Mouse (Mus musculus) stomach, postnatal 0 days (tissue): ENCODE measurements at regions not wholly inside any gene's neighbourhood (a gene's known extent, or its start where the extent isn't known, plus 50 kb on each side); places are given as distances from the start of the nearest gene placed in this dataset.
"Not testable (repeated sequence)": the region's sequence is repeated elsewhere in the genome, so short reads cannot be mapped to it uniquely, and the experiment has no call there.

Experiments used
- ATAC-seq: fragments of 200-750 bp; cut with Nextera tagmentation; 2 replicates; pipeline ENCODE4 v1.8.0; 2017; ENCODE audit not compliant: low FRiP score, low TSS enrichment
- DNase-seq: peaks from one replicate; pipeline ENCODE4 v3.0.0-alpha.2; 2016; ENCODE audit warnings: low spot score
- H3K27ac ChIP-seq: fragments of 300-500 bp; sonication (generic); replicated peaks from 2 replicates; pipeline ENCODE4 v1.5.1; 2014; ENCODE audit warnings: mild to moderate bottlenecking, control low read depth
- H3K27me3 ChIP-seq: fragments of 300-500 bp; sonication (generic); 2 replicates; pipeline ENCODE4 v1.6.1; 2014; ENCODE audit warnings: low read length; ENCODE audit not compliant: control insufficient read depth, insufficient read depth
- H3K36me3 ChIP-seq: fragments of 300-500 bp; sonication (generic); 2 replicates; pipeline ENCODE4 v1.6.1; 2014; ENCODE audit warnings: low read length, mixed read lengths; ENCODE audit not compliant: control insufficient read depth, insufficient read depth
- H3K4me1 ChIP-seq: fragments of 300-500 bp; sonication (generic); replicated peaks from 2 replicates; pipeline ENCODE4 v1.6.1; 2014; ENCODE audit warnings: antibody characterized with exemption; ENCODE audit not compliant: control insufficient read depth, insufficient read depth
- H3K4me2 ChIP-seq: fragments of 300-500 bp; sonication (generic); replicated peaks from 2 replicates; pipeline ENCODE4 v1.6.1; 2014; ENCODE audit warnings: low read depth, mild to moderate bottlenecking, control low read depth, moderate library complexity
- H3K4me3 ChIP-seq: fragments of 300-500 bp; sonication (generic); 2 replicates; pipeline ENCODE4 v1.5.1; 2014; ENCODE audit warnings: low read depth, low read length, control low read depth
- H3K9ac ChIP-seq: fragments of 300-500 bp; sonication (generic); 2 replicates; pipeline ENCODE4 v1.6.1; 2014; ENCODE audit warnings: mild to moderate bottlenecking, low read length, control low read depth, mixed read lengths
- H3K9me3 ChIP-seq: fragments of 300-500 bp; sonication (generic); 2 replicates; pipeline ENCODE4 v1.6.1; 2016; ENCODE audit warnings: low read length; ENCODE audit not compliant: control insufficient read depth
- CTCF ChIP-seq: IDR thresholded peaks from 2 replicates; pipeline ENCODE4 v1.5.1; 2016; ENCODE audit warnings: antibody characterized with exemption, low read depth, mild to moderate bottlenecking, moderate library complexity
- EP300 ChIP-seq: optimal IDR thresholded peaks from 2 replicates; pipeline ENCODE3; 2016; ENCODE audit warnings: antibody characterized with exemption
- WGBS: fragments of 180-500 bp; shearing (Covaris S2); extraction: QIAGEN DNeasy Blood & Tissue Kit; methylation state at CpG from one replicate; pipeline ENCODE4 v1.1.7; 2014; 5-methylcytosine and 5-hydroxymethylcytosine counted together

DNA sequence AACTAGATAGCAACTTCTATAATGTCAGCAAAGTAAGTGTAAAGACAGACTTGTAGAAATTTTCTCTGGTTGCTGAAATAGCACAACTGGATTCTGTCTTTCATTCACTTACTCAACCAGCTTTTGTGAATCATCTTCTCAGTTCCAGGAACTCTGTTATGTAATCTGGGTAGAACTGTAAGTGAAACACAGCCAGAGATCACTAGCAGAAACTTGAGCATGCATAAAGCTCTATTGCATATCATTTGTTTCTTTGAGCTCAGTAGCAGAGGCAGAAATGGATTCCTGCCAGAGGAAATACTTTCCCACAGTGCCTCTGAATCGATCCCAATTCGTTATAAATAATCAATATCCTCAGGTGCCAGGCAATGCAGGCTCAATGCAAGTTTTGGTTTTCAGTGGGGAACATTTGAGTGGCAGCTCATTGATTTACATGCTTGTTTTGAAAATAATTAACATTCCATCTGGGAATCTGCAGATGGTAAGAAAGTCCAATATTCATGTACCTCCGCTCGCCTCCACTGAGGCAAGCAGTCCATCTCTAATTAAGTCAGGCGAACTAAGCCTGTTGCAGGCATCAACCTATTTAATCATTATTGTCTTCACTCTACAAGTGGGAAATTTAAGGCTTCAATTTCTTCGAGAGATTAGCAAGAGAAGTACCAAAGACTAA, 137.5 kb upstream of the Ghr start:
- Histone ChIP-seq H3K4me3 (no peak overlapping the region), H3K9ac (no peak overlapping the region), H3K36me3 (no peaks in the 10 kb centered on the region), H3K27me3 (no peaks in the 10 kb centered on the region), H3K27ac (no peak overlapping the region), H3K9me3 (no peaks in the 10 kb centered on the region), H3K4me1 (no peaks in the 10 kb centered on the region), H3K4me2 (no peak overlapping the region)
- ATAC-seq (no peak), DNase-seq (no peak)
- 83% methylated on average over 6 of the region's 6 CpGs for WGBS
- TF ChIP-seq EP300 (no peak), CTCF (no peak)

DNA sequence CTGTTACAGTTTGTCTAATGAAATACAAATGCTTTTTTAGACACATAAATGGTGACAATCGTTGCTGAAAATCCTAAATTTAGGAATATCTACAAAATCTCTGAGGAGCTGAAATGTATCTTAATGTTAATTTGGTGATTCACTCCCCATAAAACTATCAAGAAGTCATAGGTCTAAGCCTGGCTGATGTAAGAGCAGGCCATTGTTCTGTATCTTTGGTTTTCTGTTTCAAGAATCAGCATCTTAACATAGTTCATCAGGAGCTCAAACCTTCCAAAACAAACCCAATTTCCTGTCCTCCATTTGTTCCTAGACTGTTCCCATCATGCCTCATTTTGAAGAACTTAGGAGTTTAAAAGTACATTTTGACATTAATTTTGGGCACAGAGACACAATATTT, 128.5 kb upstream of the Ghr start:
- DNase-seq (no peak), ATAC-seq (no peak)
- Histone ChIP-seq H3K9me3 (no peaks in the 10 kb centered on the region), H3K4me3 (no peak overlapping the region), H3K9ac (no peak overlapping the region), H3K36me3 (no peaks in the 10 kb centered on the region), H3K4me2 (no peak overlapping the region), H3K27me3 (no peaks in the 10 kb centered on the region), H3K4me1 (no peaks in the 10 kb centered on the region), H3K27ac (no peak overlapping the region)
- no peak for TF ChIP-seq CTCF
- 93% methylated on average over 1 of the region's 1 CpGs for WGBS

DNA sequence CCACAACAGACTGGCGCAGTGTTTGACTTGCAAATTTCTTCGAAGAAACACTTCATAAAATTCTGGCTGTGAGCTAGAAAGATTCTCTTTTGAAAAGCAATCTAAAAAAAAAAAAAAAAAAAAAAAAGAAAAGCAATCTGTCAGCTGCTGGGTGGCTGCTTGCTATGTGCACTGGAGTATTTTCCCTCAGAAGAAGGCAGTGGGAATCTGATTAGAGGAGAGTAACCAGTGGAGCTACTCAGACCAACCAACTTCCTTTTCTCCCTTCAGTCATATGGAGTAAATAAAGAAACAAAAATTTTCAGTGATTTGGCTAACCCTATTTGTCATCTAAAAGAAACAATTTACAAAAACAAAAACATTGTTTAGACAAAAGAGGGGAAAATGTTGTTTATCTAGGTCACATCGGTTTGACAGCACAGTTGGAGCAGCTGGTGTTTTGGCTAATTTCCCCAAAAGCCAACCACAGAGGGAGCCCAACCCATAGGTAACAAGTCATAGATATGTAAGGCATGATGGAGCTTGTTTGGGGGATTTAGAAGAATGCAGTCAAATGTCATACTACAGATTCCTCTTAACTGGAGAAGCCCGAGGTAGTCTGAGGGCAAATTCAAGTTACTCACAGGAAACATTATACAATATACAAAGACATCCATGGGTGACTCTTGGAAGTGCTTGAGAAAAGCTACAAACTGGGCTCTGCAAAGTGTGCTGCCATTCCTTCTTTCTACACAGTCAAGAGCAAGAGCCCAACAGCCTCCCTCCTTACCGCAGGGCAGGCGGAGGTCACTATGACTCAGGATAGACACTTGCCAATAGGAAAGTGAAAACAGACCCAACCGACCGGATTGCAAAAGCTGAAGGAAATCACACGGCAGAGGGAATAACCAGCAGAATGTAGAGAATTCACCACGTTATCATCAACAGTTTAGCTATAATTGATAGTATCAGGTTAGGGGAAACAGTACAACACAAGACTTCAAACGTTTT, 124.1 kb upstream of the Ghr start:
- no peaks in the 10 kb centered on the region for H3K36me3 ChIP-seq
- H3K4me2 ChIP-seq, result no peak overlapping the region
- no peak overlapping the region for H3K4me3 ChIP-seq
- no peaks in the 10 kb centered on the region for H3K4me1 ChIP-seq
- no peak overlapping the region for H3K9ac ChIP-seq
- no peak for ATAC-seq
- no peaks in the 10 kb centered on the region for H3K27me3 ChIP-seq
- TF ChIP-seq CTCF, result peak; percentile 14; the same call in 1 of the 2 replicates
- TF ChIP-seq EP300, result no peak
- H3K27ac ChIP-seq, result no peak overlapping the region
- 54% methylated on average over 11 of the region's 11 CpGs for WGBS
- H3K9me3 ChIP-seq, result no peaks in the 10 kb centered on the region
- DNase-seq, result no peak

DNA sequence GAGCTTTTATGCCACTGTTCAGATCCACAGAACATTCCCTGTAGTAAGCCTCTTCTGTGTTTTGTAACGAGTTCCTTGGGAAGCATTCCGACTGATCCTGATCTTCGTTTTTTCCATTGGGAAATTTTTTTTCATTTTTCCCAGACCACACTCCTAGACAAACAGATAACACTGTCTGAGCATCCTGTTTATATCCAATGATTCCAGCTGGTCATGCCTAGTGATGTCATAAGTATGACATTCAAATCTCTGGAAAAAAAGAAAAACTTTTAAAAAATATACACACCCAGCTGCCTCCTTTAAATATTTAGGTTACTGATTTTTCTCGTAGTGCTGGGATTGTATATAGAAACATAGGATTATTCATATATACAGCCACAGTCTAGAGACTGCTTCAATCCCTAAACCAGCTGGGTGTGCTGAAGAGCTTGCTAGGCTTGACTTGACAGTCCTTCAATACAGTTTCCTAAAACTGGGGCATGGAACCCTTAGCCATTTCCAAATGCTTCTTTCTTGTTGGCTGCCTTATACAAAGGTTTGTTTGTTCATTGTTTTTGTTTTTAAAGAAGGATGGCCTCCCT, 116.0 kb upstream of the Ghr start:
- Histone ChIP-seq H3K4me2 (no peak overlapping the region), H3K27ac (no peak overlapping the region), H3K4me3 (no peak overlapping the region), H3K9me3 (no peaks in the 10 kb centered on the region), H3K27me3 (no peaks in the 10 kb centered on the region), H3K4me1 (no peaks in the 10 kb centered on the region), H3K9ac (no peak overlapping the region), H3K36me3 (no peaks in the 10 kb centered on the region)
- TF ChIP-seq EP300 (no peak), CTCF (peak; percentile 35; the same call in 1 of the 2 replicates)
- ATAC-seq (no peak), DNase-seq (no peak)
- WGBS, result 51% methylated on average over 4 of the region's 4 CpGs

DNA sequence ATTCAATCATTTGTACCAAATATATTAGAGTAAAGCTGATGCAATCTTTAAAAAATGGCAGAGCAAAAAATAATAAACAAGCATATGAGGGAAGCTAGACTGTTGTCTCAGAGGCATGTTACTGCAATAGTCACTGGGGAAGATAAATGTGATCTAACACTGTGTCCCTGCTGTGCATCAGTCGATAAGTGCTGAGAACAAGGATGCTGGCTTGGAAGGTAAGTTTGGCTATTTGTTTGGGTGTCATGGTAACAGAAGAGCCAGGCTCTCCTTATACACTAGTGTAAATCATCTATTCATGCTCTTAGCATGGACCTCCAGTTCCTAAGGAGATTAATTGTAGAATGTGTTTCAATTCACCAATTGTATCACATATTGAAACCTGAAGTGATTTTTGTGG, 102.0 kb upstream of the Ghr start:
- TF ChIP-seq CTCF, result no peak
- no peak for TF ChIP-seq EP300
- no peaks in the 10 kb centered on the region for H3K9me3 ChIP-seq
- H3K27ac ChIP-seq, result no peak overlapping the region
- H3K9ac ChIP-seq, result no peak overlapping the region
- no peak overlapping the region for H3K4me2 ChIP-seq
- H3K4me3 ChIP-seq, result no peak overlapping the region
- H3K27me3 ChIP-seq, result no peaks in the 10 kb centered on the region
- no peaks in the 10 kb centered on the region for H3K4me1 ChIP-seq
- DNase-seq (no peak), ATAC-seq (no peak)
- H3K36me3 ChIP-seq, result no peaks in the 10 kb centered on the region
- WGBS, result 60% methylated on average over 1 of the region's 1 CpGs

DNA sequence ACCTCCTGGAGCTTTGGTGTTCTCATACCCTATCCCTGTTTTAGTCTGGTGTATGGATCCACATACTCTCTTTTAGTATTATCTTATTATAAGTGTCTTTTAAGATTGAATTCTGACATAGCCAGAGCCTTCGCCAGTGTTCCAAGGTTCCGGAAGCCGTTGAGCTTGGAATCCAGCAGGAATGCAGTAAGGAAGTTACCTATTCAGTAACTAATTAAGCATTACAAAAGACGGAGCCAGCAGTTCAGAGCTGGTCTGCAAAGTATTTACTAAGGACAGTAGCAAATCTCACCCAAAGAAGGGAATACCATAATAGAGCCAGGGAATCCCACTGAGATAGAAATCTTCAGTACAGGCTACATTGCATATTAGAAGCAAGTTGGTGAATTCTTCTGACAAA, 93.7 kb upstream of the Ghr start:
- H3K36me3 ChIP-seq, H3K4me1 ChIP-seq, H3K4me3 ChIP-seq, H3K27ac ChIP-seq, ATAC-seq, H3K27me3 ChIP-seq, H3K9me3 ChIP-seq, H3K9ac ChIP-seq, H3K4me2 ChIP-seq, DNase-seq: not testable (repeated sequence)
- 46% methylated on average over 4 of the region's 4 CpGs for WGBS
